Mouse (Mus musculus) erythroblast, embryonic 14.5 days (primary cell): ENCODE results near the gene Klrg1.

Experiments used
- GATA1 ChIP-seq: IDR thresholded peaks from 2 replicates; pipeline ENCODE4 v1.6.1; 2012; ENCODE audit warnings: low read length, inconsistent platforms, mixed read lengths
- TAL1 ChIP-seq: IDR thresholded peaks from 3 replicates; pipeline ENCODE4 v1.6.1; 2012; ENCODE audit warnings: low read length, inconsistent platforms, mixed read lengths

DNA sequence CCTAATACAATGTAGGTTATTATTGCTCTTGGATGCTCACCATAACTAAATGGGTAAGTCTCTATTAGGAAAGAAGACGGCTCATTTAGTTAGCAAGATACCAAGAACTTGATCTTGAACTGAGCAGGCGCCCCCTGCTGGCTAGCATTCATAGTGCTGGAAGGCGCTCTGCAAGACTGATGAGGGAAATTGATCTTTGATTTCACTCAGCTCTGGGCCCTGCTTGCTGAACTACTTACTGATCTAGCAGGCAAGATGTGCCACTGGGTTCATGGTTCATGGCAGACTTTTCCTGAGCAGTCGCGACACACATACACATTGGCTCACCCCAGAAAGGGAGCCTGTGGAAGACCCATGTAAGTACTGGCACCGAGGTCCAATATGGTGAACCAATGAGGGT, 21.7 kb upstream of the Klrg1 start:
- TF ChIP-seq GATA1: no peak
- TF ChIP-seq TAL1: no peak
